Mouse (Mus musculus): Measurements from ENCODE around the gene Aff1. TPM values are rescaled to one million over a fixed set of nuclear protein-coding genes. Genes with fewer than 3 reads are reported as not detected.
A peak's percentile ranks its signal among the peaks of the same experiment; 100 is the strongest.

Gene Aff1
- total RNA-seq, 2 experiments from 2014 or later, result 34.1 to 86.8 TPM

DNA sequence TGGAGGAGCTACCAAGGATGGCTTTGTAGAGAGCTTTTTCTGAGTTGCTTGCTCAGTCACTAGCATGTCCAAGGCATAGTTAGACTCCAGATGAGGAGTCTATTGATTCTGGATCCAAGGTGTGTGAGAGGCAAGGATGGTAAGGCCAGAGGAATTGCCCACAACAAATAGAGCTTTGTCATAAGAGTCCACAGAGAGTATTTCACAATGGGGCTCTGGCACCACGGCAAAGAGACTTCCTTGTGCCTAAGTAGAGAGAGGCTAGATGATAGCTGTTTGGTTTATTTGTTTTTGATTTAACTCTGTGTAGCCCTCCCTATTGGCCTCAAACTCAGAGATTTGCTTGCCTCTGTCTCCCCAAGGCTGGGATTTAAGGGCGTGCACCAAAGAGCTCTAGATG is 54.9 kb downstream of the Aff1 start:
- peak; percentile 43 for ATAC-seq (replicated peaks; ENCODE audit: poor library complexity)

DNA sequence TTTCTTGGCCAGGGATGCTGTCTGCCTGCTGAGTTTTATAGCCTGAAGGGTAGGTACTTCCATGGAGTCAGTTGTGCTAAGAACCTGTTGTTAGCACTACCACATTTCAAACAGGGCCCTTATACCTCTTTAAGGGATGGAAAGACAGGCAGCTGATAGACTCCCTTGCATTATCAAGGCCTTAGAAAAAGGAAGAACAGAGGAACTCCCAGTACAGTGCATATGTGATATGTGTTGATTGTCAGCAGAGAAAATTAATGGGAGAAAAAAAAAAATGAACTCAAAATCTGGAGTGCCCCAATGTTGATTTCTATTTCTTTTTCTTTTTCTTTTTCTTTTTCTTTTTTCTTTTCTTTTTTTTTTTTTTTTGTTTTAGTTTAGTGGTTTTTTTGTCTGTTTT is 56.2 kb downstream of the Aff1 start:
- ATAC-seq (replicated peaks; ENCODE audit: poor library complexity), result no peak

DNA sequence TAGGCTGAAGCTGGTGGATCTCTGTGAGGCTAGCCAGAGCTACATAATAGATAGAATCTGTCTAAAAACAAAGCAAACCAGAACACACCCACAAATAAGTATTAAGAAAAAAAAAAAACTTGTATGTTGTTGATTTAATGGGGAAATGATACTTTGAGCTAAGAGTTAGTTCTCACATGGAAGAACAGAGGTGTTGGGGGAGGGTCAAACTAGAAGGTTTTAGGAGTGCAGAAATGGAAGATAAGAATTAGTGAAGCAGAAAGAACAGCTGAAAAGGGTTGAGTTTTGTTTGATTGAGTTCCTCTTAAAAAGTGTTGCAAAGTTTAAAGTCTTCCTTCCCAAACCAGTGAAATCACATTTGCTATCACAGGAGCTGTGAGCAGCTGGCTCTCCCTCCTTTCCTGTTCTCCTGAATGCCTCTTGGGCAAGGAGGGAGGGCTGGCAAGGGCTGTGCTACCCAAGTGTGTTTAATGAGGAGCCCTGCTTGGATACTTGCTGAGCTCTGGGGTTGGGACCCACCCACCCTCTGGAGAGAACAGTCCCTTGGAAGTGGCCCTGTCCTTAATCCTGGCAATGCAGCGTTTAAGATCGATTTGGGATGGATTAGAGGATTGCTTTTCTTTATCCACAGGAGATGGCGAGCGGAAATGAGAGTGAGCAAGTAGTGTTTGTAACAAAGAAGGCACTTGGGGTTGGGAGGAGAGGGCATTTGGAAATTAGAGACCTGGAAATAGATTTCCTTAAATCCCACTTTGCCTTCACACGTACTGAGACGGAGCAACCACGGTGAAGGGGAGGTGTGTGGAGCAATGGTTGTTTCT is 57.5 kb downstream of the Aff1 start:
- no peak for ATAC-seq (replicated peaks; ENCODE audit: poor library complexity)

DNA sequence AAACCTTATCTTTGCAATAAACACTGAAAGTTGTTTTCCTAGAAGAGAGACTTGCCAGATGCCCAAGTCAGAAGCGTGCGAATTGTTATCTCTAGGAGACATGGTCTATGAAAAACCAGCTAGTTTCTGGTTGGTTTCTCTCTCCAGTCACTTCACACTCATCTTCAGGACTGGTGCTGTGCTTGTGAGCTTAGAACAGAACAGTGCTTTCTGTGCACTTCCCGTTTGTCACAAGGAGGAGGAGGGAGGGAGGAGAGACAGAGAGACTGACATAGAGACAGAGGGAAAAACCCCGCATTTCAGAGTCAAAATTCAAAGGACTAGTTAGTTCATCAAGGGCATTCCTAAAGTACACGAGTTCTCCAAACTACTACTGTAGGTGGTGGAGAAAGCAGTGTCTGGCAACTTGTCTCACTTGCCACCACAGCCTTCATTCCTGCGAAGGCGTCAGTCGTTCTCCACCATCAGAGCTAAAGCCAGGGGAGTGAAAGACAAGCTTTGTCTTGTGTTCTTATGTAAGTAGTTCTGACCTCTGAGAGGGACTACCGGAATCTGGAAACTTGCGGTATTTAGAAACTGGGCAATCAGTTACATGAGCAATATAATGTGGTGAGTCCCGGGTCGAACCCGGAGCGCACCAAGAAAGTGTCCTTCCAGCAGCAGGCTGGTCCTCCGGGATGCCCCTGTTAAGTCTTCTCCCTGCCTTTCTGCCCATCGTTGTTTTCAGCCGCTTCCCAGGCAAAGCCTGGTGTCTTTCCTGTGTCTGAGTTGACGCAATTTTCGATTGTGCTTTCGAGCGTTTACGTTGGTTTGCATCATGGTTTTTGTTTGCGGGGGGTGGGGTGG is 60.7 kb downstream of the Aff1 start:
- peak; percentile 41 for ATAC-seq (replicated peaks; ENCODE audit: poor library complexity)

DNA sequence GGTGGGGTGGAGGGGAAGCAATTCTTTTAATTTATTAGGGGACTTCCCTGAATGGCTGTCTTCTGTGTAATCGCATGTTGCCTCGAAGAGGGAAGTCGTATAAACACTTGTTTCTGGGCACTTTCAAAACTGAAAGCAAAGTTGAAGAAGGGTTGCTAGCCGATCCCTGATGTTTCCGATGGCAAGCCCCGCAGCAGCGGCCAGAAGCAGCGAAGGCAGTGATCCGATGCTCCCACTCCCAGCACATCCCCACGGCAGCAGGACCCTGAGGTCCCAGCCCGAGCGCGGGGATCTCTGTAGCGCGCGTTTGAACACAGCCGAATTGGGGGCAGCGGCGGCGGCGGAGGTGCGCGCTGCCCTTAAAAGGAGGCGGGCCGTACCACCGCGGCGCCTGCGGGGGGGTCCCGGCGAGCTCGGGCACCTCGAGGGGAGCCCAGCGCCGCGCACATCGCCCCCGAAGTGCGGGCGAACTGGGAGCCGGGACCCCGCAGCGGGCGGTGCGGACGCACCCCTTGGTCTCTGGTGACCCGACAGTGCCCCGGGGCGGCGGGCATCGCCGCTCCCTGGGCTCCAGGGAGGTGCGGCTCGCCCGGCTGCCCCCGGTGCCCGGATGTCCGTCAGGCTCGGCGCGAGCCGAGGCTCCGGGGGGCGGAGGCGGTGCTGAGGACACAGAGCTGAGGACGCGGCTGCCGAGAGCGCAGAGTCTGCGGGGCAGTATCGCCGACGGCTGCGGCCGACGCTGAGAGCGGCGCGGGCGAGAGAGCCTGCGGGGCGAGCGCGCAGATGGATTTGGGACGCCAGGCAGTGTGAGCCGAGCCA is 61.5 kb downstream of the Aff1 start:
- peak; percentile 51 for ATAC-seq (replicated peaks; ENCODE audit: poor library complexity)

DNA sequence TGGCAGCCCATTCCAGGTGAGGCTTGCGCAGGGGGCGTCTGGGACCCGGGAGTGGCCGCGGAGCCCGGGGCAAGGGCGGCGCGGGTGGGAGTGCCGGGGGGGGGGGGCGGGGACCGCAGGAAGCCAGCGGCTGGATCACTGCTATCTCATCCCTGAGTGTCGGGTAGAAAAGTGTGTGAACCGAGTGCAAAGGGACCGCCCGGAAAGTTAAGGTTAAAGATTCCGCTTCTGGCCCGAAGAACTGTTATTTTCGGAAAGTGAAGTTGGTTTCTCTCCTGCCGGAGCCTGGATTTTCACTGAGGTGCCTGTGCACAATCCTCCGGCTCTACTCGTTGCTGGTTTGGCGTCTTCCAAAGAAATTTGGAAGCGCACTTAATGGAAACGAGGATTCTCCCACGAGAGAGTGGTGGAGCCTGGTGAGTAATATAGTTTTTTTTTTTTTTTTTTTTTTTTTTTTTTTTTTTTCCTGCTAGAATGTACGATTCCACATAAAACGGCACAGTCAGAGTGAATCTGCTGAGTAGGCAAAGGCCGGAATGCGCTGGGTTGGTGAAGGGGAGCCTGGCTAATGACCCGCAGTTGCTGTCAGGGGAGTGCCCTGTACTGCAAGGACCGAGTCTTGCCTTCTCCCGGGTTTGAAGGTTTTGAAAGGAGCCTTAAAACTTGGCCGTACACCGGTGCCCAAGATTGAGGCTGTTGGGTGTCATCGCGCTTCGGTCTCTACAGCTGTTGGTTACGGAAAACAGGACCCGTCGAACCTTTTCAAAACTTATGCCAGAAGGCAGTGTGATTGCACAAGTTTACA is 62.4 kb downstream of the Aff1 start:
- ATAC-seq (replicated peaks; ENCODE audit: poor library complexity), result peak; percentile 12

DNA sequence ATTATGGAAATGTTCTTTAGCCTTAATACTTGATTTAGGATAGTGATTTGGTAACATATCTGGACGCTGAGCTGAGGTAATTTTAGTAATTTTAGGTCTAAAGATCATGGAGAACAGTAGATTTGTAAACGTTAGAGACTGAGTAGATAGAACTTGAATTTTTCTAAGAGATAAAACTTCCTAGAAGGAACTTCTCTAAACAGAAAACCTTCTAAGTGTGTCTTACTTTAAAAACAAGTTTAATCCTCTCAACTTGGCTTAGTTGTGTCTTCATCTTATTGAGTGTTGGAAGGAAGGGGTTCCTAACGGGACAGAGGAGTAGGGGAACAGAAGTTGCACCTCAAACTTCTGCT is 62.9 kb downstream of the Aff1 start:
- no peak for ATAC-seq (replicated peaks; ENCODE audit: poor library complexity)

DNA sequence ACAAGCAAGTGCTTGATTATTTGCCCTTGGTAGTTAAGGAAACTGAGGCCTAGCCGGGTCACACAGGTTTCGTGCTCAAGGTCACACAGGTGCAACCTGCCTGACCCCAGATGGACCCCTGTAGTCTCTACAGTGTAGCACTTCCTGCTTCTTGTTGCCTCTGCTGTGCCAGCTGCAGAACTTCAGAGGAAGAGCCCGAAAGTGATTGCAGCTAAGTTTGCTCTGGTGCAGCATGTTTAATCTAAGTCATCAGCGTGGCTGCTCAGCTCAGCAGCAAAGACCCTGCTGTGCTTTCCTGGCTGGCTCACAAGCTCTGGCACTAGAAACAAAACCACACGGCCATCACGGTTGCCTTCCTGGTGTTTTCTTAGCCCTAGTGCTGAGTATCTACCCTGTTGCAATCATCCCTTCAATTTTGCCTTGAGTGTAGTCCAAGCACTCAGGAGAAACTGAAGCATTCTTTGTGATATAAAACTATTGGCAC is 64.1 kb downstream of the Aff1 start:
- ATAC-seq (replicated peaks; ENCODE audit: poor library complexity), result no peak

DNA sequence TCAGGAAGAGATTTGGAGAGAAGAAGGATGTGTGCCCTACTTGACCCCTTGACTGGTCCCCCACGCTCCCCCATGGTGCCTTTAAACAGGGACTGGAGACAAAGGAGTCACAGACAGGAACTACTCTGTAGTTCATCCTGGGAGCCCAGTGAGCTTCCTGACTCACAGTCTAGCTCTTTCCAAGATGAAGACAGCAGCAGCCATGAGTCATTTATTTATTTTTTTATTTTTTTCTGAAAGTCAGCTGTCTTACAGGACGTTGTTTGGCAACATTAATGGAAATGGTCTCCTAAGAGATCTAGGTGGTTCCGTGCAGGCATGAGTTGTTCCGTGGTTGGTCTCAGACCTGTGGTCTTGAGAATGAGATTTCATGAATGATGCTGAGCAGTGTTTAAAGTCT is 66.3 kb downstream of the Aff1 start:
- no peak for ATAC-seq (replicated peaks; ENCODE audit: poor library complexity)

DNA sequence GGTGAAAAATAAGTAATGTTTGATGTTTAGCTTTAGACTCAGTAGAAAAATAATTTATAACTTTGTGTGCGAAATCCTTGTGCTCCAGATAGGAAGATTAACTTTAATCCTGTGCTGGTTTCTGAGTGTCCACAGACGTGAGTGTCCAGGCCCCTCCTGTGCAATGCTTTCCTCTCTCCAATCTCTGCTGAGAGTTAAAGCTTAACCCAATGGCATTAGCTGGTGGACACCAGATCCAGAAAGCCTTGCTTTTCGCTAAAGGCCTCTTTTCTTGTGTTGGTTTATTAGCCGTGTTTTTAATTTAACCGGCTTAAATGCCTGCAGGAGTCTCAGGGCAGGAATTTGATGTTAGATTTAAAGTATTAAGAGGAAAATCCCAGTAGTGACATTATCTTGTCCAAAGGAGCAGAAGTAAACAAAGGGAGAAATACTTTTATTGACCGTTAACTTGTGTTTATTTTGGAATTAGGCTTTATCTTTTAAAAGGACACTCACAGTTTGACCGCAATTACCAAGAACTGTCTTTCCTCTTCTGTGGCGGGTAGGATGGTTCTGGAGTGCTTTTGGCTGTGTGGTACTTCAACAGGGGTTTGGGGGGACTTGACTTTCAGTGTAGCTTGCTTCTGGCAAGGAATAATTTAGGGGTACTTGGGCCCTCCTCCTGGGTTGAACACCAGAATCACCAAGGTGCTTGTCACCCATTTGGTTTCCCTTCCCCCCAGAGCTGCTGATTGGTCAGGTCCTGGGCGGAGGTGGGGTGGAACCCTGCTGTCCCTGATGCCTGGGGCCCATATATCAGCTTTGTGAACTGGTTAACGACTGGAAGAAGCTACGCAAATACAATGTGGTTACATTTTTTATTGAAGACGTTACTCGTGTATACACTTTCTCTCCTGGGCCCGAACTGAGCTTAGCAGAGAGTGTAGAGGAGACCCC is 67.6 kb downstream of the Aff1 start:
- peak; percentile 40 for ATAC-seq (replicated peaks; ENCODE audit: poor library complexity)

DNA sequence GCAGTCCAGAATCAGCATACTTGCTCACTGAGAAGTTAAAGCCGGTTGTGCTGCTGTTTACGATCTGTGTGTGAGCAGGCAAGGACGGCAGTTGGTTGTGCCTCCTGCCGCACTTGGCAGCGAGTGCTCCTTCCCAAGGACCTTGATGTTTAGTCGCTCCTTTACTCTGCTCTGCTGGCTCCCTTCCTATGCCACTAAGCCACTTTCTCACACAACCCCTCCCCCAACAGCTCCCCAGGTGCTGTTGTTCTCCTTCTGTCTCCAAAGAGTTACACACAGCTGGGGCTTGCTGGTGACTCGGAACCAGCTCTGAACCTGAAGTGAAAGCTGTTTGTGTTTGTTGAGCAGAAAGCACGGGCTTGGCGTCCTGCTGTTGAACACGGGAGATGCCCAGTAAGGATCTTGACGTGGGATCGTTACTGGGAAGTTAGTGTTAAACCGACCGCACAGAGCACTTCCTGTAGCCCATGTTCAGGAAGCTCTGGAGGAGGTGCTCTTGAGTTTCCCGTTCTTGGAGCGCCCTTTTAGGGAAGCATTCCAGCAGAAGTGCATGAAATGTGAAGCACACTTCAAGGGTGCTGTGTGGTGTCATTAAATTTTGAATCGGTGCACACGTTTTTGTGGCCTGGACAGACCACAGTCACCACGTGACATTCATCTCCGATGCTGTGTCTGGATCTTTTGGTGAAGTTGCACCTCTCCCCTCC is 68.4 kb downstream of the Aff1 start:
- ATAC-seq (replicated peaks; ENCODE audit: poor library complexity), result peak; percentile 30

DNA sequence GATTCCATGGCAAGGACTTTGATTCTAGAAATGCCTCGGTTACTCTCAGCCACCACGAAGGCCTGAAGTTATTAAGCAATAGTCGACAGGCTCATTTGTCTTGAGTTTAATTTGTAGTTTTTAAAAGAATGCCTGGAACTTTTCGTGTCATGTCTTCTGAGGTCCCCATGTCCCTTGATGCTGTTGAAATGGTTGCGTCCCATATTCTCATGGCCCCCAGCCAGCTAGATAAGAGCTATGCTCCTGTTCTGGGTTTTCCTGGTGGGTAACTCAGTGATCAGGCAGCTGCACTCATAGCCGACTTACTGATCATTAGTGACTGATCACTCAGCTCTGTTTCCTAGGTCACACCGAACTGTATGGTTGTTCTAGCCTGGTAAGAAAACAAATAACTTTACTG is 69.6 kb downstream of the Aff1 start:
- no peak for ATAC-seq (replicated peaks; ENCODE audit: poor library complexity)

DNA sequence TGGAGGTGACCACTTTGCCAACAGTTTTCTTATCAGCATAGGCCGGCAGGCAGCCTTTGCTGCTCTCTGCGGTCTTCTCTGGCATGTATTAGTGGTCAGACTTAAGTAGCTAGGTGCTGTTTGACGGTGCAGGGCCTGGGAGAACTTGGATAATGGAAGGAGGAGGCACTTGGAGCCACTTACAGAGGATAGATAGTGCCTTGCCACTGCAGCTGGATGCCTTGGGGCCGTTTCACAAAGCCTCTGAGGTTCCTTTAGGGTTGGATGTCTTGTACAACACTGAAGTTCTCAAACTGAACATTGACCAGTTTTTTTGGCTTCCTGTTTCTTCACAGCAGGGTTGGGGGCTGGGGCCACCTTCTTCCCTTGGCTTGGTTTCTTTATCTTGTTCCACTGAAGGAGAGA is 70.7 kb downstream of the Aff1 start:
- ATAC-seq (replicated peaks; ENCODE audit: poor library complexity), result peak; percentile 17

DNA sequence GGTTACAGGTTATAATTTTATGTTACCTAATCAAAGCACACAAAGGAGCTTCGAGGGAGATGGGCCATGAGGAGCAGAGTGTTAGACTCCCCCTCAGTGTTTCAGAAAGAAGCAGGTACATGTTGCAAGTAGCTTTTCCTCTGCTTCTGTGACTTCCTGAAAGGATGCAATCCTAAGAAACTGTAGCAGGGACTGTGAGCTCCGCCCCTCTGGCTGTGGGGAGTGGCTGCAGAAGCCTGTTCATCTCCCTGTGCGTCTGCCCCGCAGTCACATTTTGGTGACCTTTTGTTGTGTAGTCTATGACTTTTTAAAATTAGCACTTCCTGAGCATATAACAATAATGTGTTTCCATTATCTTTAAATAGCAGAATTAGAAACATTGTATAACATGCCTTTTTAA is 73.2 kb downstream of the Aff1 start:
- ATAC-seq (replicated peaks; ENCODE audit: poor library complexity), result no peak; the same call in 1 of the 2 replicates

DNA sequence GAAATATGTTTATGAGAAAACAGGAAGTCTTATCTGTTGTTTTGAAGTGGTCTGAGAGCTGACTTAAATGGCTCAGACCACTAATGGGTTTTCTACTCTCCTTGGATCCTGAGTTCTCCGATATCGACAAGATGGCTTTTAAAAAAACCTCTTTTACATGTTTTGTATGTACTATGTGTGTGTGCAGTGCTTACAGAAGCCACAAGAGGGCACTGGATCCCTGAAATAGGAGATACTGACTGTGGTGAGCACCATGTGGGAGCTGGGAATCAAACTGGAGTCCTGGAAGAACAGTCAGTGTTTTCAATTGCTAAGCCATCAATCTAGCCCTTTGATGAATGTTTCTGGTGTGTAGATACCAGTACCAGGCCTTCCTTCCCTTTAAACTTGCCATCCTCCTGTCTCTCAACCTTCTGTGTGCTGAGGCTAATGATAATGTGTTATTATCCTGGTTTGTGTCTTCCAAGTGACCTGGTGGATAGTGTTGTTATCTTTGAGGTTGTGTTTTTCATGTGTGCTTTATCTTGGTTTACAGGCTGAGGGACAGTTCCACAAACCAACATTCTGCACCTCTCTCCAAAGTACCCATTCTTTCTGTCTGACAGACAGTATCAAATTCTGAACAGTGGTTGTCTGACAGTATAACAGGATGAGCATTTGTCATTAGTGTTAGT is 73.7 kb downstream of the Aff1 start:
- peak; percentile 17 for ATAC-seq (replicated peaks; ENCODE audit: poor library complexity)

DNA sequence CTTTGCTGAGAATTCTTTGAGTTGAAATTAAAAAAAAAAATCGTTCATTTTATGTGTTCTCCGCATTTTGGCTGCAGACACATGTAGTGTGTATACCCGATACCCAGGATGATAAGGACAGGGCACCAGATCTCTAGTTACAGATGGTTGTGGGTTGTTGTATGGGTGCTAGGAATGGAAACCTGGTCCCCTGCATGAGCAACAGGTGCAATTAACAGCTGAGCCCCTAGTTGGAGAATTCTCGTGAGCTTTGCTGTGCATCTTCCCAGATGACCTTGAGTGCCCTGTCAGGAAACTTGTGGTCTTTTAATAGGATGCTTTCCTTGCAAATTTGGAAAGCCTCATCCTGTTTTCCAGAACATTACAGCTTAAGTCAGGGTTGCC is 74.2 kb downstream of the Aff1 start:
- ATAC-seq (replicated peaks; ENCODE audit: poor library complexity), result no peak

DNA sequence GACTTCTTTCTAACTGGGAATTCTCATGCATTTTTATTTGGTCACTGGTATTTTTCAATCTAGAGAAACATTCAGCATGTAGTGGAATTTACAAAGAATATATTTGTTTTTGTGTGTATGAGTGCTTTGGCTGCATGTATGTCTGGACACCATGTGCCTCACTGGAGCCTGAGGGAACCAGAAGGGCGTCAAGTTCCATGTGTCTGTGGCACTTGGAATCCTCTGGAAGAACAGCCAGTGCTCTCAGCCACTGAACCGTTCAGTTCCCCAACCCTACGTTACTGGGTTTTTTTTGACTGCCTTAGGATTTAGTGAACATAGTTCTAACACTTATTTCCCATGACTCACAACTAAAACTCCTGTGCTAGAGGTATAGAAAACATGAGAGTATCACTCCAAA is 76.8 kb downstream of the Aff1 start:
- no peak for ATAC-seq (replicated peaks; ENCODE audit: poor library complexity)

DNA sequence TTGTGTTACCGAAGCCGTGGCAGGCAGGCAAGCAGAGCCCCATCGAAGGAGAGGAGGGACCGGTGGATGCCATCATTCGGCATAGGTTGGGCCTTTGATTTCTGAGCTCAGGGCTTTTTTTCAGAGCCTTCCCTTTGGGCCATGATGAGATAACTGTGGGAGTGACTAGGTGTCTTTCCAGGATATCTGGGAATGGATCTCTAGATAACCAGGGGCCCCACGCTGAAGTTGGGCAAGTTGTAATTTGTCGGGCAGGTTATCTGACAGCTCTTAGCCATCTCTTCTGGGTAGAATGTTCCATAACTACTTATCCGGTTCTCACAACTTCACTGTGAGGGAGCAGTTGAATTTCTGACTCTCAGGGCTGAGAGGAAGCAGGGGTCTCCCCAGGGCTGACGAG is 77.5 kb downstream of the Aff1 start:
- no peak for ATAC-seq (replicated peaks; ENCODE audit: poor library complexity)
